Mouse (Mus musculus) CH12.LX (cell line): Measurements from ENCODE around the gene Cracr2a. TPM values are rescaled to one million over a fixed set of nuclear protein-coding genes. Genes with fewer than 3 reads are reported as not detected.

Experiments used
- DNase-seq: peaks from one replicate; pipeline ENCODE4 v3.0.0-alpha.2; 2013; ENCODE audit errors: extremely low read depth
- H3K27ac ChIP-seq: 2 replicates; pipeline ENCODE4 v1.5.1; 2012; ENCODE audit warnings: low read depth, mild to moderate bottlenecking, control low read depth, moderate library complexity; ENCODE audit not compliant: insufficient read depth
- H3K27me3 ChIP-seq: replicated peaks from 2 replicates; pipeline ENCODE3; 2012; ENCODE audit warnings: inconsistent platforms
- H3K36me3 ChIP-seq, 2 experiments: replicated peaks in 1 of 2; 2 replicates each; pipeline versions ENCODE3 to v1.6.1; 2012; ENCODE audit warnings: inconsistent platforms in 1 of 2, low read length in 1 of 2, mild to moderate bottlenecking in 1 of 2, mixed read lengths in 1 of 2, moderate library complexity in 1 of 2; ENCODE audit not compliant: control insufficient read depth in 1 of 2, insufficient read depth in 1 of 2
- H3K4me1 ChIP-seq, 2 experiments: 2 replicates each; pipeline ENCODE4 v1.6.1; 2012; ENCODE audit warnings: inconsistent platforms in 1 of 2, moderate library complexity in 1 of 2; ENCODE audit not compliant: insufficient read depth in 2 of 2, control insufficient read depth in 1 of 2
- H3K4me2 ChIP-seq: 2 replicates; pipeline ENCODE4 v1.6.1; 2012; ENCODE audit warnings: low read depth, mild to moderate bottlenecking, control low read depth; ENCODE audit not compliant: poor library complexity, insufficient read depth, severe bottlenecking
- H3K4me3 ChIP-seq, 3 experiments: fragments of 150-350 bp in 1 of 3; sonication (generic) in 1 of 3; replicated peaks in 1 of 3; 2 replicates each; pipeline versions ENCODE3 to v1.5.1; 2011 to 2012; ENCODE audit warnings: low read depth in 2 of 3, low read length in 2 of 3, mild to moderate bottlenecking in 2 of 3, moderate library complexity in 2 of 3, control low read depth in 1 of 3, improper control_type of control experiment in 1 of 3, inconsistent platforms in 1 of 3, mixed read lengths in 1 of 3; ENCODE audit not compliant: poor library complexity in 1 of 3
- H3K79me2 ChIP-seq: replicated peaks from 2 replicates; pipeline ENCODE4 v1.6.1; 2012; ENCODE audit warnings: mild to moderate bottlenecking, moderate library complexity; ENCODE audit not compliant: control insufficient read depth, poor library complexity, insufficient read depth, severe bottlenecking; ENCODE audit errors: extremely low read depth
- H3K9ac ChIP-seq: 2 replicates; pipeline ENCODE4 v1.6.1; 2012; ENCODE audit warnings: low read depth, mild to moderate bottlenecking, control low read depth, moderate library complexity; ENCODE audit not compliant: insufficient read depth
- H3K9me3 ChIP-seq: replicated peaks from 2 replicates; pipeline ENCODE3; 2012; ENCODE audit warnings: low read length, inconsistent platforms, mixed read lengths
- CTCF ChIP-seq, 2 experiments: IDR thresholded peaks in 1 of 2; conservative IDR thresholded peaks in 1 of 2; 2 replicates each; pipeline ENCODE4 v1.5.1; 2011 to 2012; ENCODE audit warnings: low read depth in 2 of 2, low read length in 2 of 2, improper control_type of control experiment in 1 of 2, inconsistent platforms in 1 of 2, mild to moderate bottlenecking in 1 of 2, moderate library complexity in 1 of 2
- E2F4 ChIP-seq: IDR thresholded peaks from 2 replicates; pipeline ENCODE4 v1.6.1; 2011; ENCODE audit warnings: low read depth, low read length, improper control_type of control experiment; ENCODE audit not compliant: insufficient replicate concordance
- GABPA ChIP-seq: IDR thresholded peaks from 2 replicates; pipeline ENCODE4 v1.6.1; 2012; ENCODE audit warnings: low read depth, low read length, improper control_type of control experiment, inconsistent platforms; ENCODE audit not compliant: insufficient replicate concordance
- HCFC1 ChIP-seq: IDR thresholded peaks from 2 replicates; pipeline ENCODE4 v1.6.1; 2012; ENCODE audit warnings: low read depth, mild to moderate bottlenecking, inconsistent platforms, low read length, improper control_type of control experiment
- JUN ChIP-seq: IDR thresholded peaks from 2 replicates; pipeline ENCODE4 v1.6.1; 2011; ENCODE audit warnings: low read depth, mild to moderate bottlenecking, low read length, improper control_type of control experiment, moderate library complexity; ENCODE audit not compliant: insufficient read depth
- JUND ChIP-seq: conservative IDR thresholded peaks from 2 replicates; pipeline ENCODE4 v1.6.1; 2011; ENCODE audit warnings: low read depth, low read length, improper control_type of control experiment
- KAT2A ChIP-seq: IDR thresholded peaks from 2 replicates; pipeline ENCODE4 v1.6.1; 2012; ENCODE audit warnings: low read length, improper control_type of control experiment, inconsistent platforms; ENCODE audit not compliant: insufficient replicate concordance
- MAFK ChIP-seq: IDR thresholded peaks from 2 replicates; pipeline ENCODE4 v1.6.1; 2011; ENCODE audit warnings: low read length, improper control_type of control experiment; ENCODE audit not compliant: insufficient replicate concordance
- MAX ChIP-seq: IDR thresholded peaks from 2 replicates; pipeline ENCODE4 v1.6.1; 2011; ENCODE audit warnings: low read length, improper control_type of control experiment
- MXI1 ChIP-seq: IDR thresholded peaks from 2 replicates; pipeline ENCODE4 v1.6.1; 2011; ENCODE audit warnings: mild to moderate bottlenecking, low read depth, low read length, improper control_type of control experiment
- MYC ChIP-seq: IDR thresholded peaks from 2 replicates; pipeline ENCODE4 v1.6.1; 2011; ENCODE audit warnings: low read depth, mild to moderate bottlenecking, improper control_type of control experiment, low read length
- NELFE ChIP-seq: IDR thresholded peaks from 2 replicates; pipeline ENCODE4 v1.6.1; 2011; ENCODE audit warnings: low read depth, low read length, improper control_type of control experiment
- NRF1 ChIP-seq: IDR thresholded peaks from 2 replicates; pipeline ENCODE4 v1.6.1; 2014; ENCODE audit warnings: low read depth, mild to moderate bottlenecking, inconsistent platforms, low read length, improper control_type of control experiment, moderate library complexity
- PAX5 ChIP-seq: IDR thresholded peaks from 2 replicates; pipeline ENCODE4 v1.6.1; 2012; ENCODE audit warnings: low read length, inconsistent platforms, mixed read lengths
- POLR2A ChIP-seq: IDR thresholded peaks from 2 replicates; pipeline ENCODE4 v1.6.1; 2011; ENCODE audit warnings: low read depth, mild to moderate bottlenecking, improper control_type of control experiment, low read length
- POLR2AphosphoS2 ChIP-seq: IDR thresholded peaks from 2 replicates; pipeline ENCODE4 v1.6.1; 2011; ENCODE audit warnings: low read depth, low read length, improper control_type of control experiment
- RCOR1 ChIP-seq: conservative IDR thresholded peaks from 2 replicates; pipeline ENCODE4 v1.6.1; 2012; ENCODE audit warnings: low read depth, mild to moderate bottlenecking, inconsistent platforms, low read length, improper control_type of control experiment
- SMC3 ChIP-seq: IDR thresholded peaks from 2 replicates; pipeline ENCODE4 v1.6.1; 2011; ENCODE audit warnings: low read depth, low read length, improper control_type of control experiment
- UBTF ChIP-seq: IDR thresholded peaks from 2 replicates; pipeline ENCODE4 v1.6.1; 2012; ENCODE audit warnings: low read depth, mild to moderate bottlenecking, inconsistent platforms, low read length, improper control_type of control experiment, moderate library complexity
- USF2 ChIP-seq: conservative IDR thresholded peaks from 2 replicates; pipeline ENCODE4 v1.6.1; 2011; ENCODE audit warnings: low read depth, low read length, improper control_type of control experiment
- ZC3H11A ChIP-seq: IDR thresholded peaks from 2 replicates; pipeline ENCODE4 v1.6.1; 2012; ENCODE audit warnings: low read depth, mild to moderate bottlenecking, inconsistent platforms, low read length, improper control_type of control experiment
- ZKSCAN1 ChIP-seq: IDR thresholded peaks from 2 replicates; pipeline ENCODE4 v1.6.1; 2012; ENCODE audit warnings: low read depth, inconsistent platforms, low read length, improper control_type of control experiment, borderline replicate concordance
- dilution Hi-C: fragments of 300-500 bp; cut with MboI; formaldehyde crosslinking; loops from 2 replicates; pipeline ENCODE4 v1.14.3; 2020; ENCODE audit warnings: low sequenced_read_pairs; ENCODE audit not compliant: extremely low pct_unique_long_range_greater_than_20kb, extremely low pct_ligation_motif_present
- in situ Hi-C: fragments of 300-500 bp; cut with MboI; formaldehyde crosslinking; loops from 3 replicates; pipeline ENCODE4 v1.14.3; 2019; ENCODE audit warnings: low sequenced_read_pairs, low pct_ligation_motif_present, low pct_unique_long_range_greater_than_20kb, mixed read lengths
- polyA plus RNA-seq: library from polyadenylated mRNA; unstranded; fragments of >175 nt; gene quantifications from 2 replicates; pipeline ENCODE4 v1.2.1, GENCODE M21; 2012; ENCODE audit warnings: low read depth; ENCODE audit not compliant: insufficient read length
- total RNA-seq, 2 experiments: library from RNA; depleted of rRNA; stranded (reverse); fragments of 300-350 nt in 1 of 2; fragments of >200 nt in 1 of 2; gene quantifications; 2 replicates each; pipeline ENCODE4 v1.2.3; 2012 to 2014

Gene Cracr2a
- total and polyA plus RNA-seq, 3 experiments: 1.2 to 1.6 (median 1.5) TPM

DNA sequence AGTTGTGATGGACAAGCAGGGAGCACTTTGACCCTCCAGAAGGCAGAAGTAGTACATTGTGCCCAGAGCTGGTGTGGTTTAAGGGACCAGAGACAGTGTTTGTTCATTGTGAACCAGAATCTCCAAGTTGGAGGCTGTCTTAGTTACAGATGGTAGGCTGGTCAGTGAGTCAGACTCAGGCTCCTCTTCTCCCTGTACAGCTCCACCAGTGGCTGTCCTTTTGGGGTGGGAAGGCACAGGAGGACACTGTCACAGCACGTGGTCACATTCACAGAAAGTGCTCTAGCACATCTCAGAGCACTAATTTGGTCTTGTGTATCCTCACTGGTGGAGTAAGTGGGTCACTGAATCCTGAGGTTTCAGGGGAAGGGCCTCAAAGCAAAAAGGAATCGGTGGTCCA is 68.1 kb downstream of the Cracr2a start:
- TF ChIP-seq MYC: no peak
- TF ChIP-seq PAX5: no peak
- TF ChIP-seq MXI1: no peak
- TF ChIP-seq UBTF: no peak
- no peak for TF ChIP-seq POLR2AphosphoS2
- TF ChIP-seq ZKSCAN1: no peak
- Histone ChIP-seq H3K9ac (no peak overlapping the region), H3K27me3 (no peaks in the 10 kb centered on the region), H3K4me1 (peaks cover 0 to 26% of the 10 kb centered on the region in 2 experiments; a peak in 2 of 4 replicates), H3K79me2 (no peaks in the 10 kb centered on the region), H3K36me3 (no peaks in the 10 kb centered on the region), H3K27ac (no peak overlapping the region), H3K4me2 (no peak overlapping the region), H3K9me3 (no peaks in the 10 kb centered on the region), H3K4me3 (no peak overlapping the region)
- in situ Hi-C loops (no loop called here), dilution Hi-C loops (no loop called here)
- DNase-seq: no peak

- no peak for DNase-seq
- no peak overlapping the region for H3K27ac ChIP-seq
- dilution Hi-C loops: no loop called here
- H3K36me3 ChIP-seq: no peaks in the 10 kb centered on the region
- no peaks in the 10 kb centered on the region for H3K9me3 ChIP-seq
- no peaks in the 10 kb centered on the region for H3K27me3 ChIP-seq
- H3K4me3 ChIP-seq: no peak overlapping the region
- no peak overlapping the region for H3K9ac ChIP-seq
- H3K4me2 ChIP-seq: no peak overlapping the region
- peaks cover 6 to 31% of the 10 kb centered on the region in 2 experiments for H3K4me1 ChIP-seq
- H3K79me2 ChIP-seq: no peaks in the 10 kb centered on the region
- TF ChIP-seq MYC (no peak), MAX (no peak), MAFK (no peak), HCFC1 (no peak), JUND (no peak), NRF1 (no peak), NELFE (no peak), MXI1 (no peak), USF2 (no peak), POLR2AphosphoS2 (no peak), SMC3 (no peak), JUN (no peak), ZC3H11A (no peak), POLR2A (no peak), E2F4 (no peak), KAT2A (no peak), RCOR1 (no peak), GABPA (no peak), CTCF (conservative IDR thresholded peaks at IDR 0.05 in 1 of 2, IDR thresholded peaks at IDR 0.05 in 1 of 2; ENCODE audit: low read depth in 2 of 2, low read length in 2 of 2) (no peak)
- in situ Hi-C loops: no loop called here
Observed at GRCm38 (mm10) chr6:127634858-127635257, 73.7 kb downstream of the Cracr2a start.
